Mouse (Mus musculus) spleen, adult 2 months (tissue): Measurements from ENCODE around the gene Ppih.

Source experiments
- CTCF ChIP-seq: fragments of 200-500 bp; IDR thresholded peaks from 2 replicates; pipeline ENCODE4 v1.5.1; 2011; ENCODE audit warnings: mild to moderate bottlenecking, inconsistent platforms; ENCODE audit not compliant: insufficient read depth, insufficient read length, insufficient replicate concordance; ENCODE audit errors: extremely low read depth
- POLR2A ChIP-seq: fragments of 200-500 bp; IDR thresholded peaks from 2 replicates; pipeline ENCODE4 v1.6.1; 2011; ENCODE audit warnings: low read depth, low read length, inconsistent platforms

GRCm38 (mm10) chr4:119292771-119293573 is 27.4 kb downstream of the Ppih start:
- no peak for TF ChIP-seq CTCF
- no peak for TF ChIP-seq POLR2A
